Mouse (Mus musculus): ENCODE data around the gene Pfdn5.

DNA sequence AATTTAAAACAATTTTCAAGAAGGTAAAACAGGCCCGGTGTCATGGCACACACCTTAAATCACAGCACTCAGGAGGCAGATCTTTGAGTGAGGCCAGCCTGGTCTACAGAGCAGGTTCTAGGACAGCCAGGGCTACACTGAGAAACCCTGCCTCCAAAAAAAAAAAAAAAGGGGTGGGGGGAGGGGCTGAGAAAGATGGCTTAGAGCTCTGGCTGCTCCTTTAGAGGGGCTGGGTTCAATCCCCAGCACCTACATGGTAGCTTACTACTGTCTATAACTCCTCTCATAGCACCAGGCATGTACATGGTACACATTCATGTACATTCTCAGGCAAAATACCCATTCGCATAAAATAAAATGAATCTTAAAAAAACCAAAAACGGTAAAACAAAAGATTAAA is 18.6 kb downstream of the Pfdn5 start:
- no peak for TF ChIP-seq CTCF (IDR thresholded peaks at IDR 0.05; ENCODE audit: low read depth, low read length)
- no peak for TF ChIP-seq EP300 (IDR thresholded peaks at IDR 0.05; ENCODE audit: insufficient read depth, low read depth, low read length)

Measured in ES-Bruce4 (cell line).